Mouse (Mus musculus): ENCODE results near the gene Tmie. TPM values are rescaled to one million over a fixed set of nuclear protein-coding genes. Genes with fewer than 3 reads are reported as not detected.

Tmie gene
- polyA plus RNA-seq, 1 experiment from 2014 or later, result 0.68 TPM

Small RNAs within 50 kb of the gene (microRNA-seq; reads per million reads assigned to microRNA genes)
- gene Gm24269, result not detected

Other genes starting within 250 kb of the Tmie start
- gene Nbeal2, start 226.0 kb downstream of the Tmie start, polyA plus RNA-seq (2016; fragmentation: Nextera tagmentation; extraction: Ambion mirVana), result 2.4 and 3.1 TPM in 2 replicates
- 159 and 189 TPM in 2 replicates for gene Ccdc12, start 223.6 kb downstream of the Tmie start, polyA plus RNA-seq (2016; fragmentation: Nextera tagmentation; extraction: Ambion mirVana)
- gene Myl3, start 138.3 kb downstream of the Tmie start, polyA plus RNA-seq (2016; fragmentation: Nextera tagmentation; extraction: Ambion mirVana), result 1,835 and 3,713 TPM in 2 replicates
- 41.3 and 49.7 TPM in 2 replicates for gene Pth1r, start 133.0 kb downstream of the Tmie start, polyA plus RNA-seq (2016; fragmentation: Nextera tagmentation; extraction: Ambion mirVana)
- gene Prss42, start 81.9 kb downstream of the Tmie start, polyA plus RNA-seq (2016; fragmentation: Nextera tagmentation; extraction: Ambion mirVana), result not detected in 2 replicates
- gene Prss44, start 66.1 kb downstream of the Tmie start, polyA plus RNA-seq (2016; fragmentation: Nextera tagmentation; extraction: Ambion mirVana), result 0.32 TPM in 1 of 2 replicates, not detected in the other
- not detected in 2 replicates for gene Prss43, start 53.4 kb downstream of the Tmie start, polyA plus RNA-seq (2016; fragmentation: Nextera tagmentation; extraction: Ambion mirVana)
- gene Prss45, start 45.5 kb downstream of the Tmie start, polyA plus RNA-seq (2016; fragmentation: Nextera tagmentation; extraction: Ambion mirVana), result 0.10 TPM in 1 of 2 replicates, not detected in the other
- gene Prss46, start 35.6 kb downstream of the Tmie start, polyA plus RNA-seq (2016; fragmentation: Nextera tagmentation; extraction: Ambion mirVana), result not detected in 2 replicates
- gene Prss50, start 22.1 kb downstream of the Tmie start, polyA plus RNA-seq (2016; fragmentation: Nextera tagmentation; extraction: Ambion mirVana), result 0.43 and 0.45 TPM in 2 replicates
- 0.91 and 1.6 TPM in 2 replicates for gene Als2cl, start 243 bp downstream of the Tmie start, polyA plus RNA-seq (2016; fragmentation: Nextera tagmentation; extraction: Ambion mirVana)
- gene Fam240a, start 36.7 kb upstream of the Tmie start, polyA plus RNA-seq (2016; fragmentation: Nextera tagmentation; extraction: Ambion mirVana), result not detected in 2 replicates
- gene Tdgf1, start 66.0 kb upstream of the Tmie start, polyA plus RNA-seq (2016; fragmentation: Nextera tagmentation; extraction: Ambion mirVana), result 0.51 and 1.3 TPM in 2 replicates
- 0.68 and 1.3 TPM in 2 replicates for gene Lrrc2, start 71.4 kb upstream of the Tmie start, polyA plus RNA-seq (2016; fragmentation: Nextera tagmentation; extraction: Ambion mirVana)
- 0.15 TPM in 1 of 2 replicates, not detected in the other for gene Rtp3, start 110.5 kb upstream of the Tmie start, polyA plus RNA-seq (2016; fragmentation: Nextera tagmentation; extraction: Ambion mirVana)
- gene Ltf, start 139.2 kb upstream of the Tmie start, polyA plus RNA-seq (2016; fragmentation: Nextera tagmentation; extraction: Ambion mirVana), result 0.40 TPM in 1 of 2 replicates, not detected in the other
- gene Ccrl2, start 177.4 kb upstream of the Tmie start, polyA plus RNA-seq (2016; fragmentation: Nextera tagmentation; extraction: Ambion mirVana), result 2.6 and 3.0 TPM in 2 replicates
- 50.9 and 51.3 TPM in 2 replicates for gene Lrrfip2, start 237.5 kb upstream of the Tmie start, polyA plus RNA-seq (2016; fragmentation: Nextera tagmentation; extraction: Ambion mirVana)